Mouse (Mus musculus): Measurements from ENCODE around the gene Bin2.
"Not testable (repeated sequence)": the region's sequence is repeated elsewhere in the genome, so short reads cannot be mapped to it uniquely, and the experiment has no call there.

Gene Bin2

GRCm38 (mm10) chr15:100615825-100616220 is 53.5 kb downstream of the Bin2 start:
- DNase-seq (ENCODE audit: low read depth) = peak; percentile 51

GRCm38 (mm10) chr15:100614996-100615824 is 54.1 kb downstream of the Bin2 start, which contains the start of gene Dazap2:
Gene Dazap2 (plus strand): TSS chr15:100615349.
- peak; percentile 86 for DNase-seq (ENCODE audit: low read depth)

GRCm38 (mm10) chr15:100614218-100614995 is 54.9 kb downstream of the Bin2 start:
- no peak for DNase-seq (ENCODE audit: low read depth)

GRCm38 (mm10) chr15:100613584-100613983 is 55.8 kb downstream of the Bin2 start:
- peak; percentile 29 for DNase-seq (ENCODE audit: low read depth)

GRCm38 (mm10) chr15:100612432-100612831 is 56.9 kb downstream of the Bin2 start:
- no peak for DNase-seq (ENCODE audit: low read depth)

- DNase-seq (ENCODE audit: low read depth) = no peak
These were observed 57.4 kb downstream of the Bin2 start for GRCm38 (mm10) chr15:100611951-100612350.

- DNase-seq (ENCODE audit: low read depth) = not testable (repeated sequence)
These were observed 62.7 kb downstream of the Bin2 start for GRCm38 (mm10) chr15:100606677-100607076.

- DNase-seq (ENCODE audit: low read depth) = no peak
These were observed 67.7 kb downstream of the Bin2 start for GRCm38 (mm10) chr15:100601669-100602068.

- DNase-seq (ENCODE audit: low read depth) = no peak
These were observed 68.6 kb downstream of the Bin2 start for GRCm38 (mm10) chr15:100600696-100601272.

GRCm38 (mm10) chr15:100600047-100600695 is 69.2 kb downstream of the Bin2 start:
- peak; percentile 34 for DNase-seq (ENCODE audit: low read depth)

GRCm38 (mm10) chr15:100599276-100600046 is 69.9 kb downstream of the Bin2 start, which contains the start of gene Pou6f1:
Gene Pou6f1 (minus strand): TSS chr15:100599984.
- DNase-seq (ENCODE audit: low read depth) = no peak

GRCm38 (mm10) chr15:100598883-100599275 is 70.5 kb downstream of the Bin2 start:
- DNase-seq (ENCODE audit: low read depth) = no peak

GRCm38 (mm10) chr15:100598287-100598882 is 71.0 kb downstream of the Bin2 start:
- DNase-seq (ENCODE audit: low read depth) = no peak

GRCm38 (mm10) chr15:100592817-100593216 is 76.5 kb downstream of the Bin2 start:
- DNase-seq (ENCODE audit: low read depth) = no peak
